Mouse (Mus musculus) bone marrow macrophage, adult 2 months (primary cell): ENCODE measurements around the gene H2-M10.6. TPM values are rescaled to one million over a fixed set of nuclear protein-coding genes. Genes with fewer than 3 reads are reported as not detected.
"Not testable (repeated sequence)": the region's sequence is repeated elsewhere in the genome, so short reads cannot be mapped to it uniquely, and the experiment has no call there.

ENCODE experiments used
- H3K27ac ChIP-seq: 2 replicates; pipeline ENCODE4 v1.5.1; 2012; ENCODE audit warnings: low read depth, low read length; ENCODE audit not compliant: insufficient read depth
- H3K4me1 ChIP-seq: 2 replicates; pipeline ENCODE4 v1.6.1; 2012; ENCODE audit warnings: low read length; ENCODE audit not compliant: control insufficient read depth, insufficient read depth
- H3K4me3 ChIP-seq: 2 replicates; pipeline ENCODE4 v1.5.1; 2012; ENCODE audit warnings: mild to moderate bottlenecking, low read length, moderate library complexity; ENCODE audit not compliant: insufficient read depth
- CTCF ChIP-seq: IDR thresholded peaks from 2 replicates; pipeline ENCODE4 v1.5.1; 2012; ENCODE audit warnings: low read depth, mild to moderate bottlenecking, low read length, moderate library complexity
- POLR2A ChIP-seq: IDR thresholded peaks from 2 replicates; pipeline ENCODE4 v1.6.1; 2012; ENCODE audit warnings: mild to moderate bottlenecking, low read depth, low read length, borderline replicate concordance
- polyA plus RNA-seq: library from polyadenylated mRNA; stranded (reverse); fragments of >200 nt; gene quantifications from 2 replicates; pipeline ENCODE4 v1.2.4, GENCODE M21; 2012; ENCODE audit not compliant: missing spikeins, insufficient read depth, insufficient read length

Gene H2-M10.6
- polyA plus RNA-seq, 1 experiment: not detected

- Histone ChIP-seq H3K4me3 (no peak overlapping the region), H3K4me1 (no peaks in the 10 kb centered on the region)
- TF ChIP-seq CTCF: no peak
- TF ChIP-seq POLR2A: no peak
Measured at GRCm38 (mm10) chr17:36825525-36825924, 13.6 kb downstream of the H2-M10.6 start.

GRCm38 (mm10) chr17:36826002-36826401 is 14.0 kb downstream of the H2-M10.6 start:
- not testable (repeated sequence) for H3K27ac ChIP-seq, H3K4me3 ChIP-seq, H3K4me1 ChIP-seq
- TF ChIP-seq CTCF: peak; percentile 53

More at GRCm38 (mm10) chr17:36825525-36825924, 13.6 kb downstream of the H2-M10.6 start:
- no peak overlapping the region for H3K27ac ChIP-seq

GRCm38 (mm10) chr17:36828488-36828887 is 16.5 kb downstream of the H2-M10.6 start:
- H3K27ac ChIP-seq: no peak overlapping the region
- H3K4me3 ChIP-seq: no peak overlapping the region
- TF ChIP-seq CTCF (no peak), POLR2A (no peak)
- H3K4me1 ChIP-seq: no peaks in the 10 kb centered on the region

- H3K27ac ChIP-seq: no peak overlapping the region
- no peak overlapping the region for H3K4me3 ChIP-seq
- no peaks in the 10 kb centered on the region for H3K4me1 ChIP-seq
- no peak for TF ChIP-seq POLR2A
- TF ChIP-seq CTCF: no peak
Measured at GRCm38 (mm10) chr17:36830470-36830869, 18.5 kb downstream of the H2-M10.6 start.

- H3K4me3 ChIP-seq: no peak overlapping the region
- TF ChIP-seq CTCF (no peak), POLR2A (no peak)
- H3K27ac ChIP-seq: no peak overlapping the region
- H3K4me1 ChIP-seq: peaks cover 8% of the 10 kb centered on the region
Measured at GRCm38 (mm10) chr17:36832694-36833093, 20.7 kb downstream of the H2-M10.6 start.

- TF ChIP-seq POLR2A (no peak), CTCF (no peak)
- Histone ChIP-seq H3K27ac (peak overlapping the region; percentile 23), H3K4me1 (peaks cover 18% of the 10 kb centered on the region), H3K4me3 (no peak overlapping the region)
Measured at GRCm38 (mm10) chr17:36835591-36836426, 23.8 kb downstream of the H2-M10.6 start.

- H3K27ac ChIP-seq: peak overlapping the region; percentile 23
- peaks cover 18% of the 10 kb centered on the region for H3K4me1 ChIP-seq
- peak overlapping the region; percentile 59 for H3K4me3 ChIP-seq
- TF ChIP-seq CTCF (no peak), POLR2A (no peak)
Measured at GRCm38 (mm10) chr17:36836427-36836812, 24.4 kb downstream of the H2-M10.6 start.

GRCm38 (mm10) chr17:36836874-36837647 is 25.1 kb downstream of the H2-M10.6 start, which contains the start of gene Trim26:
Gene Trim26, plus strand, starts transcription at chr17:36837134.
- Histone ChIP-seq H3K4me3 (peak within 1 kb of the TSS; percentile 87), H3K4me1 (peaks cover 18% of the 10 kb centered on the region), H3K27ac (peak within 1 kb of the TSS; percentile 73)
- TF ChIP-seq POLR2A: no peak
- no peak for TF ChIP-seq CTCF

- H3K27ac ChIP-seq: no peak overlapping the region
- no peak overlapping the region for H3K4me3 ChIP-seq
- TF ChIP-seq POLR2A (no peak), CTCF (no peak)
- H3K4me1 ChIP-seq: peaks cover 22% of the 10 kb centered on the region
Measured at GRCm38 (mm10) chr17:36839001-36839400, 27.0 kb downstream of the H2-M10.6 start.

GRCm38 (mm10) chr17:36839931-36840330 is 28.0 kb downstream of the H2-M10.6 start:
- H3K27ac ChIP-seq: no peak overlapping the region
- no peak overlapping the region for H3K4me3 ChIP-seq
- peaks cover 31% of the 10 kb centered on the region for H3K4me1 ChIP-seq
- TF ChIP-seq POLR2A: no peak
- TF ChIP-seq CTCF: no peak
